Mouse (Mus musculus) C2C12 (cell line): ENCODE data around the gene Mfge8. TPM values are rescaled to one million over a fixed set of nuclear protein-coding genes. Genes with fewer than 3 reads are reported as not detected.
A peak's percentile ranks its signal among the peaks of the same experiment; 100 is the strongest.

Experiments
- H3K27me3 ChIP-seq: one replicate; pipeline ENCODE4 v1.6.1; 2011; ENCODE audit not compliant: control insufficient read depth, insufficient read depth, insufficient read length
- H3K36me3 ChIP-seq: one replicate; pipeline ENCODE4 v1.6.1; 2011; ENCODE audit not compliant: control insufficient read depth, insufficient read depth
- H3K4me3 ChIP-seq: one replicate; pipeline ENCODE4 v1.5.1; 2011; ENCODE audit warnings: mild to moderate bottlenecking, control low read depth; ENCODE audit not compliant: poor library complexity, insufficient read depth, severe bottlenecking
- H3K79me2 ChIP-seq: one replicate; pipeline ENCODE4 v1.6.1; 2011; ENCODE audit not compliant: control insufficient read depth, insufficient read depth
- H3K79me3 ChIP-seq: one replicate; pipeline ENCODE4 v1.6.1; 2011; ENCODE audit warnings: low read depth, control low read depth
- H3ac ChIP-seq: one replicate; pipeline ENCODE3; 2011; ENCODE audit warnings: low read depth; ENCODE audit not compliant: control insufficient read depth, insufficient read length
- CEBPB ChIP-seq: IDR thresholded peaks from one replicate; pipeline ENCODE4 v1.6.1; 2011; ENCODE audit warnings: low read depth, mild to moderate bottlenecking, control low read depth, moderate library complexity
- CTCF ChIP-seq: IDR thresholded peaks from one replicate; pipeline ENCODE4 v1.5.1; 2011; ENCODE audit not compliant: control insufficient read depth, insufficient read depth, insufficient read length
- FOSL1 ChIP-seq: IDR thresholded peaks from one replicate; pipeline ENCODE4 v1.8.0; 2011; ENCODE audit warnings: mild to moderate bottlenecking, low read length; ENCODE audit not compliant: poor library complexity, insufficient read depth, severe bottlenecking
- MAX ChIP-seq: IDR thresholded peaks from one replicate; pipeline ENCODE4 v1.6.1; 2011; ENCODE audit warnings: mild to moderate bottlenecking, control low read depth
- MYOD1 ChIP-seq: IDR thresholded peaks from one replicate; pipeline ENCODE4 v1.6.1; 2011; ENCODE audit warnings: low read depth; ENCODE audit not compliant: control insufficient read depth, insufficient read length
- MYOG ChIP-seq: IDR thresholded peaks from one replicate; pipeline ENCODE4 v1.6.1; 2011; ENCODE audit not compliant: control insufficient read depth, insufficient read length; ENCODE audit errors: extremely low read depth
- USF1 ChIP-seq: IDR thresholded peaks from one replicate; pipeline ENCODE4 v1.6.1; 2011; ENCODE audit warnings: low read depth, mild to moderate bottlenecking, control low read depth, moderate library complexity
- polyA plus RNA-seq: library from polyadenylated mRNA; unstranded; fragments of >200 nt; fragmentation: generic; extraction: Trizol; gene quantifications from one replicate; pipeline ENCODE4 v1.2.1, GENCODE M21; 2012; ENCODE audit warnings: missing spikeins

The Mfge8 gene
- polyA plus RNA-seq, 1 experiment = 350 TPM

DNA sequence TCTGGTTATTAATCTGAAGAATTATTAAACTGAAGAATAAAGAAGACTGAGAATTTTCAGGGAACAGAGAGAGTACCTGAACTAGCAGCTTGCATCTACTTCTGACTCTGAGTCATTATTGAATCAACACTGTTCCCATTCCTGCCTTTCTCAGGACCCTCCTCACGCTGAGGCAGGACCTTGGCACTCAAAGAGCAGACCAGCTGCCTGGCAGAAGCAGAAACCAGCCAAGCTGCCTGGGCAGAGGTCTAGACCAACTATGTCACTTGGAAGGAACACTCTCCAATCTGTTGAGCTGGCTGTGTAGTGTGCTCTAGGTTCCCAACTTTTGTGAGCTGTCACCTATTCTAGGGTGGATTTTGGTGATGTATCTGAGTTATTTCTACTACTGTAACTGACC is 10.5 kb upstream of the Mfge8 start:
- Histone ChIP-seq H3K36me3 (no peaks in the 10 kb centered on the region), H3K4me3 (no peak overlapping the region), H3ac (no peak overlapping the region), H3K79me2 (no peaks in the 10 kb centered on the region), H3K79me3 (no peaks in the 10 kb centered on the region), H3K27me3 (no peaks in the 10 kb centered on the region)
- no peak for TF ChIP-seq MYOG
- no peak for TF ChIP-seq CTCF
- no peak for TF ChIP-seq FOSL1
- no peak for TF ChIP-seq CEBPB
- no peak for TF ChIP-seq MAX
- no peak for TF ChIP-seq USF1
- TF ChIP-seq MYOD1 = no peak

DNA sequence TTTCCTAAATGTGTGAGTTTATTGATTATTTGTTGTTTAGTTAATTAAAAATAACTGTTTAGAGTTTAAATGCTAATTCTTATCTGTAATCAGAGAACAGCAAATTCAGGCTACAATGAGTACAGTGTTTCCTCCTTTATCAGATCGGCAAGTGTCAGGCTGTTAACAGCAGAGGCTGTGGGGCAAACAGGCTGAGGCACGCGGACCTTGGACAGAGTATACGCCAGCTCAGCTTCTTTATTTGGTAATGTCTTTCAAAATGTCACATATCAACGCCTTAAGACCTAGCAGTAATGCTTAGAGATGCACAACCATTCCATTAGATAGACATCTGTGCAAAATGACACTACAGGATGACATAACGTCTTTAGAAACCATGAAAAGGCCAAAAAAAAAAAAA is 662 bp upstream of the Mfge8 start:
- peaks cover 5% of the 10 kb centered on the region for H3K36me3 ChIP-seq
- no peak overlapping the region for H3ac ChIP-seq
- TF ChIP-seq CEBPB = no peak
- no peak for TF ChIP-seq MAX
- no peak for TF ChIP-seq CTCF
- no peak for TF ChIP-seq MYOD1
- peaks cover 32% of the 10 kb centered on the region for H3K79me2 ChIP-seq
- no peak overlapping the region for H3K4me3 ChIP-seq
- H3K79me3 ChIP-seq = peaks cover 13% of the 10 kb centered on the region
- no peaks in the 10 kb centered on the region for H3K27me3 ChIP-seq

DNA sequence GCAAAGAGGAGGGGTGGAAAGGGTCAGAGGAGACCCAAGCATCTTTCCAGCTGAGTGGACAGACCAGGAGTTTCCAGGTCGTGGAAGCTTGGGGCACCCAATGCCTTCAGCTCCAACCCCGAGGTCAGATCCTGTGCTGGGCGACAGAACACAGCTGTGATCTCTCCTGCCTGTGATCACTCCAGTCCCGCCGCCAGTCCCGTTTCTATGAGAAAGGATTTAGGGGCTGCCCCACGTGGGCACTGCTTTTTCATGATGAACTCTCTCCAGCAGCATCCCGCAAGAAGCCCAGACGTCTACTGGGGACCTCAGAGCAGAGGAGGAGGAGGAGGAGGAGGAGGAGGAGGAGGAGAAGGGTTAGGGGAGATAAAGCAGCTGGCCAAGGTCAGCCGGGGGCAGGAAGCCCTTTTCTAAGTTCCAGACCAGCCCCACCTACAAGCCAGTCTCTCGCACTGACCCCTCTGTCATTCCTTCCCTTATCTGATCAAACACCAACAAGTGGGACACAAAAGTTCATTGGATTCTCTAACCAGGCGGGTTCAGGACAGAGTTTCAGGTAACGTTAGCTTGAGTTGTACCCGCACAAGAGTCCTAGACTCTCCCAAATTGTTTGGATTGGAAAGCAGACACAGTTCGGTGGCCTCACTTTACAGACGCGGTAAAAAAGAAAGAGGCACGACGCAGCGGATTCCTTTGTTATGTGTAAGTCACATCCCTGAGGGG is 768 bp downstream of the Mfge8 start:
- no peaks in the 10 kb centered on the region for H3K27me3 ChIP-seq
- H3K4me3 ChIP-seq = peak overlapping the region; percentile 52
- H3K36me3 ChIP-seq = peaks cover 15% of the 10 kb centered on the region
- H3ac ChIP-seq = peak overlapping the region; percentile 39
- H3K79me3 ChIP-seq = peaks cover 13% of the 10 kb centered on the region
- peaks cover 32% of the 10 kb centered on the region for H3K79me2 ChIP-seq
- TF ChIP-seq CEBPB (no peak), MAX (no peak), MYOD1 (no peak), CTCF (no peak)

DNA sequence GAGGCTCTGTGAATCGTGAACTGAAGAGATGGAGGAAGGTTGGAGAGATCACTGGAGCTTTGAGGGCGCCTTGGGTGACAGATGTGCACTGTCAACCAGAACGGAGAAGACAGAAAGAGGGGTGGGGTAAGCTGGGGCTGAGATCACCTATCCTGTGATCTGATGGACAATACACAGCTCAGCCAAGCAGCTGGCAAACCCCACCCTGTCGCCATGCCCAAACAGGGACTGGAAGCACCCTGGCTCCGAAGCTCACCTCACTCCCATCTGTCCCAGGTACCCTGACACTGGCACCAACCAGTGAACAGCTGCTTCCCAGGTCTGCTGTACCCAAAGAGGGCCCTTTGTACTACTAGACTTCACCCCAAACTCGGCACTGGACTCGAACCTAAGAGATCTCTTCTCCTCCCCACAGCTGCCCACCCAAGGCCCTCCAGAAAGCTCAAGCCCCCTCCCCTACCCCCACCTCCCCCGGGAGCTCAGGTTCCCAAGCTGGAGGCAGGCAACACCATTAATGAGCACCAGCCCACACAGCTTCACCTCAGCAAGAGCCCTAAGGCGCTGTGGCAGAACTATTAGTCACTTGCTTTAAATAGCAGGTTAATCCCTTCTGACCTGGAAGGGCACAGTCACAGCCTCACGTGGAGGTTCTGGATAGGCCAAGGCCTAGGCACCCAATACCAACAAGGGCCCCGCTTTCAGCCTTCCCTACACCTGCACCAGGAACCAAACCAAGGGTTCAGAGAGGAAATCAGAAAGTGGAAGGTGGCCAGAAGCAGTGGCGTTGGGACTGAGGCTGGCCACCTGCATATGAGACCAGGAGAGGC is 1.6 kb downstream of the Mfge8 start:
- Histone ChIP-seq H3K36me3 (peaks cover 23% of the 10 kb centered on the region), H3K79me3 (peaks cover 13% of the 10 kb centered on the region), H3ac (no peak overlapping the region), H3K79me2 (peaks cover 32% of the 10 kb centered on the region), H3K4me3 (peak overlapping the region; percentile 52), H3K27me3 (no peaks in the 10 kb centered on the region)
- TF ChIP-seq USF1 (peak; percentile 29), MYOD1 (no peak), CTCF (no peak), MAX (peak; percentile 32), CEBPB (no peak), FOSL1 (no peak)

DNA sequence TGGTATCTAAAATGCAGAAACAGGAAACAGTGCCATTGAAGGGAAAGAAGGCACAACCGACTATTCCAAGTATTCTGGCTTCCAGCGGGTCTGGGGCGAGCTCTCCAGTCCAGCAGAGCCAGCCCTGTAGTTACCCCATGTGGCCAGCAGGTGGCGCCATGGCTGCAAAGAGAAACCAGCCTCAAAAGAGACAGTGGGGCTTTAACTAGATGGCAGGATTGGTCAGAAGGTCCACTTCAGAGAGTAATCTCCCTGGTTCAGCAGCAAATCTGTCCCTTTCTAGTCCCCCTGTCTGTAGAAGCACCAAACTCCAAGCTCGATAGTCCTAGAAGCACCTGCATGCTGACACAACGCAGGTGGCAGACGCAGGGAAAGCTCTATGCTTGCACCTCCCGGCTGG is 8.0 kb downstream of the Mfge8 start:
- TF ChIP-seq CTCF = peak; percentile 45
- no peak for TF ChIP-seq MYOD1
- no peak overlapping the region for H3K4me3 ChIP-seq
- H3K79me3 ChIP-seq = peaks cover 3% of the 10 kb centered on the region
- no peak overlapping the region for H3ac ChIP-seq
- no peaks in the 10 kb centered on the region for H3K27me3 ChIP-seq
- peaks cover 6% of the 10 kb centered on the region for H3K79me2 ChIP-seq
- H3K36me3 ChIP-seq = peaks cover 44% of the 10 kb centered on the region
